Mouse (Mus musculus) heart, adult 10 weeks (tissue): ENCODE results near the gene Sptlc3. TPM values are rescaled to one million over a fixed set of nuclear protein-coding genes. Genes with fewer than 3 reads are reported as not detected.

Experiments
- polyA plus RNA-seq: library from polyadenylated mRNA; stranded (reverse); fragments of 350-450 nt; fragmentation: Illumina TruSeq; extraction: RNeasy Lipid Tissue Mini Kit (QIAGEN cat#74804); gene quantifications from one replicate; pipeline ENCODE4 v1.2.3, GENCODE M21; 2014; ENCODE audit warnings: low read depth, low replicate concordance

Sptlc3 gene
- polyA plus RNA-seq: not detected

GRCm38 (mm10) chr2:139493836-139494235, at the start of gene Sptlc3:
Gene Sptlc3, plus strand, starts transcription at chr2:139493913.

GRCm38 (mm10) chr2:139677809-139678274, 184.1 kb downstream of the Sptlc3 start, which contains the start of gene Ism1:
Gene Ism1, plus strand, starts transcription at chr2:139678178.

Other genes with a start within 250 kb of the Sptlc3 start
- gene Ism1, start 184.3 kb downstream of the Sptlc3 start, polyA plus RNA-seq: 0.71 TPM